Mouse (Mus musculus): Measurements from ENCODE around the gene Ralgps2.

Ralgps2 gene

GRCm38 (mm10) chr1:156891561-156891960 is 47.9 kb downstream of the Ralgps2 start:
- DNase-seq: no peak

GRCm38 (mm10) chr1:156888830-156889229 is 50.6 kb downstream of the Ralgps2 start:
- DNase-seq: no peak

GRCm38 (mm10) chr1:156885879-156886278 is 53.5 kb downstream of the Ralgps2 start:
- DNase-seq: no peak

DNA sequence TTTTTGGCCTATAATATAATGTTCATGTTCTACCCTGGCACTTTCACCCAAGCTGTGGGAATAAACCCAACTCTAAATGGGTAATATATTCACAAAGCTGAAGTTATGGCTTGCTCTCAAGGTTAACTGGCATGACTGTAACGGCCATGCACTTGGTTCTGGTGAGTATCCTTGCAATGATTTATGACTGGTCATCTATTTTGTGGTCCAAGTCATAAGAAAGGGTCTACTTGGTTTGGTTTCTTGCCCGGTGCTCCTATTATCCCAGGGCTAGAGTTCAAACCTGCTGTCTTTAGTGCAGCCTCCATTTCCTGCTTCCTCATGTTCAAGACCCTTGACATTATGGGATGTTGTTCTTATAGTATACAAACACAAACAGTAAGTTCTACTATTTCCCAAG is 54.6 kb downstream of the Ralgps2 start:
- DNase-seq: no peak

GRCm38 (mm10) chr1:156870616-156871015 is 68.8 kb downstream of the Ralgps2 start:
- no peak for DNase-seq

DNA sequence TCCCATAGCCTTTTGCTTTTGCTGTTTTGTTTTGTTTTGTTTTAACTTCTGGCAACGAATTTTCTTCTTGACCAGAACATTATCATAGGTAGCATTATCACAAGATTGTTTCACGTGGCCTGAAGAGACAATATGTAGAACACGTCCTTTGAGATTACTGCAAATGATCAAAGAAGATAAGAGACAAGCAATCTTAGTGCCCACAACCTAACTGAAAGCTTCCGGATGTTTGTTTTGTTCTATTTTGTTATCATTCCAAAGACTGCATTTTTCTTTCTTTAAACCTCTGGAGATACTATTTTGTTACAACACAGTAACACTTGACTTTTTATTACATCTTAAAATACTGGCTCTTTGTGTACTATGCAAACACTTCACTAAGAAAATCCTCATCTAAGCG is 69.4 kb downstream of the Ralgps2 start:
- no peak for DNase-seq

- DNase-seq: no peak
Observed at GRCm38 (mm10) chr1:156864240-156864639, 75.2 kb downstream of the Ralgps2 start.

GRCm38 (mm10) chr1:156863726-156864125 is 75.7 kb downstream of the Ralgps2 start:
- no peak for DNase-seq

- no peak for DNase-seq
Observed at GRCm38 (mm10) chr1:156861475-156862043, 77.9 kb downstream of the Ralgps2 start.

DNA sequence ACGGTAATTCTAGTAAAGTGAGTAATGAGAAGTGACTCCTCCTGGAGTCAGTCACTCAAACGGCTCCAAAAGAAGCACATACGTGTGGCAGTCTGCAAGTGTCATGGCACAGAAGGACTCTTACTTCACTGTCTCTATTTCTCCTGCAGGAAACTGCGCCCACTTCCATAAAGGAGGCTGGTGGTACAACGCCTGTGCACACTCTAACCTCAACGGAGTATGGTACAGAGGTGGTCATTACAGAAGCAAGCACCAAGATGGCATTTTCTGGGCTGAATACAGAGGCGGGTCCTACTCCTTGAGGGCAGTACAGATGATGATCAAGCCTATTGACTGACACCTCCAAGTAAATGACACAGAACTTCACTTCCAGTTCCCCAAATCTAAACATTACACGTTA is 79.2 kb downstream of the Ralgps2 start:
- DNase-seq: no peak

DNA sequence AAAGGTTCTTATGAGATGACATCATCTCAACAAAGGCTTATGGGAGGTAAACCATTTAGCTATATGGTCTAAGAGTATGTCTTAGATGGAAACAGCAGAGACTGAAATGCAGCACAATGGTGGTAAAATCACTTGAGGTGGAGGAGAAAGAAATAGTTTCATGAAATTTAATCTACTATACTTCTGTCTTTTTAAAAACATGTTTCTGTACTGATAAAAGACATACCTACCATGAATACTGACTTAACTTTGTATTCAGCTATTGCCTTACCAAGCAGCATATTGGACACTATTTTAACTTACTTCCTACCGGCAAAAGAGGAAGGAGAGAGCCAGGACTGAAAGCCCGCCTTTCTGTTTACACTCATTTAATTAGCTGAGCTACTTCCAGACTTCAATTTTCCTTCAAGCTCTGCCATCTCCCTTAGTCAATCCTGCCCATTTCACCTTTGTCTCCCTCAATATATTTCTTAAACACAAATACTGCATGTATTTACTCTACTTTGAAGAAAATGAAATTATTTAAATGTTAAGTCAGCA is 79.6 kb downstream of the Ralgps2 start:
- no peak for DNase-seq

DNA sequence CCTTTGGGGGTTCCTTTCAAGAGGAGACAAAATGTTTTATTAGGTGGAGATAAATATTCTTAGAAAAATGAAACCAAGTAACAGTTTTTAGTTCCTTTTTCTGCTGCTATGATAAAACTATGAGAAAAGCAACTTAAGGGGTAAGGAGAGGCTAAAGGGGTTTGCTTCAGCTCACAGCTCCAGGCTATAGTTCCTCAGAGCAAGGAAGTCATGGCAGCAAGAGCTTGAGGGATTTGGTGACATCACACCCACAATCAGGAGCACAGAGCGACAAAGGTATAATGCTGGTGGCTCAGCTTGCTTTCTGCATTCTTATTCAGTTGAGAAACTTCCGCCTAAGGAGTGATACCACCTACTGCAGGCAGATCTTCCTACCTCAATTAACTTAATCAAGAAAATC is 80.3 kb downstream of the Ralgps2 start:
- no peak for DNase-seq

DNA sequence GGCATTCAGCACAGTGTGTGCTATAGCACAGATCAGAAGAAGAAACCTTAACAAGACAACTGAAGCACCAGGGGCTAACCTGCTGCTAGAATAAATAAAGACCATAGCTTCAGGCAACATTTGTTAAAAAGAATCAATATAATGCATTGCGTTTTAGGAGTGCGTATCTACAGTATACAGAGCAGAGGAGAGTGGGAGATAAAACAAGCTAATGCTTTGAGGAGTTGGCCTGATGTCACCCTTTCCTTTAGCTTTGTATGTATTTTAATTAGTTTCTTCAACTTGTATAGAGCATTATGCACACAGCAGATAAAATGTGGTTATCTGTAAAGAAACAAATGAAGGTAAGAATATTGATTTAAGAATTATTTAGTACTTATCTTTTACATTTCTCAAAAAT is 82.8 kb downstream of the Ralgps2 start:
- DNase-seq: no peak

DNA sequence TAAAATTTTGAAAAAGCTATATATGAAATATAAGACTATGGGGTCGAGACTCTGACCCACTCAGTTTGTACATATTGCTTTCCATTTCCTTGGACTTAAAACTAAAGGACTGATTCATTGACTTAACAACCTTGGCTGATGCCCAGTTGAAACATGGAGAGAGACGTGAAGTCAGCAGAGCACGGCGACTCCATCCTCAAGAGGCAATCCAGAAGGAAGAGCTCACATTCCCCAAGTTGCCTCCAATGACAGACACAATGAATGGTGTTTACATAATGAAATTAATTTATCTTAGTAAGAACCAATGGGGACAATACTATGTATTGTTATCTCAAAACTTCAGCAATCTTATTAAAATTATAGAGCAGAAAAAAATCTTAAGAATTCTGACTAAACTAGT is 84.9 kb downstream of the Ralgps2 start:
- no peak for DNase-seq

GRCm38 (mm10) chr1:156852872-156853271 is 86.6 kb downstream of the Ralgps2 start:
- no peak for DNase-seq

GRCm38 (mm10) chr1:156852409-156852808 is 87.0 kb downstream of the Ralgps2 start:
- DNase-seq: no peak

- no peak for DNase-seq
Observed at GRCm38 (mm10) chr1:156847098-156847497, 92.3 kb downstream of the Ralgps2 start.

GRCm38 (mm10) chr1:156841625-156842339 is 97.6 kb downstream of the Ralgps2 start:
- peak; percentile 27 for DNase-seq

DNA sequence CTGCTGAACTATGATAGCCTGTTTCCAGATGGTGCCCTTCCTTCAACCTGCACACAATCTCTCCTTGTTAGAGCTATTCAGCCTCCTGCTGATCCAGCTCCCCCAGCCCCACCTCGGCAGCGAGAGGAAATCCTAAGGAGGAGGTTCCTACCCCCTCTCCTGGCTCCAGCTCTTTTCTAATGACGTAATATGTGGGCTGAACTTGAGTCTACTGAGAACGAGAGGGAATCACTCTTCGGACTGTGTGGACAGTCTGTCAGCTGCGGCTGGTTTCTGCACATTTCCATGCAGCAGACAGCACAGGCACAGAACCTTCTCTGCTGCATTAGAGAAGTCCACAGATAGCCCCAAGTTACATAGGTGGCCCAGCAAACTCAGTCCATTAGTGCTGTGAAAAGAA is 100.7 kb downstream of the Ralgps2 start:
- no peak for DNase-seq

GRCm38 (mm10) chr1:156838177-156838576 is 101.2 kb downstream of the Ralgps2 start, which contains the start of gene Angptl1:
Angptl1 (plus strand) TSS chr1:156838562.
- DNase-seq: no peak

DNA sequence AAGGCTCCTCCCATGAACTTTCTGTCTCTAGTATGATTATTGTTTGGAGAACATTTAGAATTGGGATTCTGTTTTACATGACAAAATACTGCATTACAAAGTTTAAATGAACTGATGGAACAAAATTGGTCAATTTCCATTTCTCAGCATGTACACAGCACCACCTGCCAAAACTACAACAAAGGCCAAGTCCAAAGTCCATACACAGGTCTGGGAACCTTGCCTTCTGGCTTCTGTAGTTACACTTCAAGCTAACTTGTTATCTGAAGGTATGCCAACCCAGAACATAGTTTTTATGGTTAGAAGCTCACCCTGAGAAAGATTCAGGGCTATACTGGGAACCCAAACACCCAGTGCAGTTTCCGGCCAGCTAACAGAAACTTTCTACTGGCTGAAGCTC is 120.2 kb downstream of the Ralgps2 start:
- DNase-seq: no peak

GRCm38 (mm10) chr1:156813485-156813884 is 125.9 kb downstream of the Ralgps2 start:
- DNase-seq: no peak

- DNase-seq: no peak
Observed at GRCm38 (mm10) chr1:156812716-156813115, 126.7 kb downstream of the Ralgps2 start.

DNA sequence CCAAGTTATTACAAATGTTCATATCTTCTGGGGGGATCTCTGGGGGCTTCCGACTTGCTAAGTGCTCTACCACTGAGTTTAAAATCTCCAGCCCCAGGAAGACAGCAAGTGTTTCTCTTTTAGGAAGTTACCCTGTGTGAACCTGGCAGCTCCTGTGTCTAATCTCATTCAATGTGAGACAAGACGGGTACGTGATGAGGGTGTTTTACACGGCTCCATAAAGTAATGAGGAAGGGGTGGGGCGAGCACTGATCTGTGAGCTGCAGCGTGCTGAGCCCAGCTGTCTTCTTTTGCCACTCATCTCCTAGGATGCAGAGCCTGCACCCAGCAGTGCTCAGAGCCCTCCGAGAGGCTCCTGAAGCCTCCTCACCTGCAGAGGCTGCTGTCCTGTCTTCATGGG is 127.5 kb downstream of the Ralgps2 start:
- no peak for DNase-seq

GRCm38 (mm10) chr1:156808332-156808731 is 131.1 kb downstream of the Ralgps2 start:
- DNase-seq: no peak

Measured in layer of hippocampus, adult 9-11 months (tissue).